Mouse (Mus musculus) midbrain, embryonic 14.5 days (tissue): ENCODE results near the gene Cops4. TPM values are rescaled to one million over a fixed set of nuclear protein-coding genes. Genes with fewer than 3 reads are reported as not detected.

Experiments used
- ATAC-seq: fragments of 200-750 bp; cut with Nextera tagmentation; 2 replicates; pipeline ENCODE4 v1.8.0; 2017; ENCODE audit warnings: moderate number of reproducible peaks, moderate library complexity; ENCODE audit not compliant: low FRiP score, low TSS enrichment
- DNase-seq: peaks from one replicate; pipeline ENCODE4 v3.0.0-alpha.2; 2015
- H3K27ac ChIP-seq: fragments of 300-500 bp; sonication (generic); replicated peaks from 2 replicates; pipeline ENCODE4 v1.5.1; 2014; ENCODE audit warnings: mild to moderate bottlenecking, low read depth, low read length, moderate library complexity
- H3K27me3 ChIP-seq: fragments of 300-500 bp; sonication (generic); 2 replicates; pipeline ENCODE4 v1.6.1; 2014; ENCODE audit warnings: low read length, control low read depth, mixed read lengths; ENCODE audit not compliant: control insufficient read depth, insufficient read depth
- H3K36me3 ChIP-seq: fragments of 300-500 bp; sonication (generic); 2 replicates; pipeline ENCODE4 v1.6.1; 2014; ENCODE audit warnings: low read length, control low read depth; ENCODE audit not compliant: control insufficient read depth, insufficient read depth
- H3K4me1 ChIP-seq: fragments of 300-500 bp; sonication (generic); 2 replicates; pipeline ENCODE4 v1.6.1; 2014; ENCODE audit warnings: mild to moderate bottlenecking, antibody characterized with exemption, low read length, control low read depth; ENCODE audit not compliant: control insufficient read depth, insufficient read depth
- H3K4me2 ChIP-seq: fragments of 300-500 bp; sonication (generic); 2 replicates; pipeline ENCODE4 v1.6.1; 2014; ENCODE audit warnings: mild to moderate bottlenecking, low read length, moderate library complexity
- H3K4me3 ChIP-seq: fragments of 300-500 bp; sonication (generic); replicated peaks from 2 replicates; pipeline ENCODE4 v1.5.1; 2014; ENCODE audit warnings: low read depth, low read length
- H3K9ac ChIP-seq: fragments of 300-500 bp; sonication (generic); replicated peaks from 2 replicates; pipeline ENCODE4 v1.6.1; 2014; ENCODE audit warnings: mild to moderate bottlenecking, low read length, moderate library complexity
- H3K9me3 ChIP-seq: fragments of 300-500 bp; sonication (generic); 2 replicates; pipeline ENCODE4 v1.6.1; 2016; ENCODE audit warnings: low read length, control low read depth, mixed read lengths; ENCODE audit not compliant: control insufficient read depth
- WGBS: fragments of 180-500 bp; shearing (Covaris S2); extraction: QIAGEN DNeasy Blood & Tissue Kit; methylation state at CpG from one replicate; pipeline ENCODE4 v1.1.7; 2014; 5-methylcytosine and 5-hydroxymethylcytosine counted together
- polyA plus RNA-seq: library from polyadenylated mRNA; unstranded; fragments of >200 nt; fragmentation: Nextera tagmentation; extraction: Ambion mirVana; gene quantifications from 2 replicates; pipeline ENCODE4 v1.2.1, GENCODE M21; 2014

Gene Cops4
- polyA plus RNA-seq, 1 experiment from 2014 or later: 210 TPM

- Histone ChIP-seq H3K4me1 (no peaks in the 10 kb centered on the region), H3K9me3 (no peaks in the 10 kb centered on the region), H3K27me3 (no peaks in the 10 kb centered on the region), H3K4me3 (no peak overlapping the region), H3K36me3 (peaks cover 51% of the 10 kb centered on the region), H3K27ac (no peak overlapping the region), H3K9ac (no peak overlapping the region), H3K4me2 (no peak overlapping the region)
- ATAC-seq (no peak), DNase-seq (no peak)
- 96% methylated on average over 4 of the region's 4 CpGs for WGBS
Measured at GRCm38 (mm10) chr5:100549311-100549710, 31.2 kb downstream of the Cops4 start.

- 100% methylated on average over 1 of the region's 1 CpGs for WGBS
Measured at GRCm38 (mm10) chr5:100550151-100550550, 32.0 kb downstream of the Cops4 start.

GRCm38 (mm10) chr5:100551952-100552351 is 33.8 kb downstream of the Cops4 start:
- H3K4me2 ChIP-seq: no peak overlapping the region
- H3K27me3 ChIP-seq: no peaks in the 10 kb centered on the region
- DNase-seq (no peak), ATAC-seq (no peak)
- no peaks in the 10 kb centered on the region for H3K4me1 ChIP-seq
- H3K9ac ChIP-seq: no peak overlapping the region
- no peaks in the 10 kb centered on the region for H3K9me3 ChIP-seq
- no peak overlapping the region for H3K4me3 ChIP-seq
- no peak overlapping the region for H3K27ac ChIP-seq
- peaks cover 25% of the 10 kb centered on the region for H3K36me3 ChIP-seq
- 73% methylated on average over 2 of the region's 2 CpGs for WGBS

More at GRCm38 (mm10) chr5:100550151-100550550, 32.0 kb downstream of the Cops4 start:
- no peaks in the 10 kb centered on the region for H3K4me1 ChIP-seq
- no peaks in the 10 kb centered on the region for H3K9me3 ChIP-seq
- DNase-seq: no peak
- peaks cover 42% of the 10 kb centered on the region for H3K36me3 ChIP-seq
- H3K4me3 ChIP-seq: no peak overlapping the region
- H3K27me3 ChIP-seq: no peaks in the 10 kb centered on the region
- H3K27ac ChIP-seq: no peak overlapping the region
- H3K4me2 ChIP-seq: no peak overlapping the region
- H3K9ac ChIP-seq: no peak overlapping the region
- ATAC-seq: no peak

- WGBS: 61% methylated on average over 8 of the region's 8 CpGs
- H3K36me3 ChIP-seq: peaks cover 11% of the 10 kb centered on the region
- no peak for DNase-seq
- H3K27ac ChIP-seq: no peak overlapping the region
- no peak overlapping the region for H3K4me2 ChIP-seq
- no peaks in the 10 kb centered on the region for H3K4me1 ChIP-seq
- H3K27me3 ChIP-seq: no peaks in the 10 kb centered on the region
- H3K9ac ChIP-seq: no peak overlapping the region
- ATAC-seq: no peak
- no peak overlapping the region for H3K4me3 ChIP-seq
- H3K9me3 ChIP-seq: no peaks in the 10 kb centered on the region
Measured at GRCm38 (mm10) chr5:100553426-100553825, 35.3 kb downstream of the Cops4 start.

- Histone ChIP-seq H3K4me2 (no peak overlapping the region), H3K9ac (no peak overlapping the region), H3K4me1 (no peaks in the 10 kb centered on the region), H3K27ac (no peak overlapping the region), H3K36me3 (no peaks in the 10 kb centered on the region), H3K9me3 (no peaks in the 10 kb centered on the region), H3K27me3 (no peaks in the 10 kb centered on the region), H3K4me3 (no peak overlapping the region)
- ATAC-seq (no peak), DNase-seq (no peak)
- 88% methylated on average over 14 of the region's 14 CpGs for WGBS
Measured at GRCm38 (mm10) chr5:100557019-100557418, 38.9 kb downstream of the Cops4 start.

- Histone ChIP-seq H3K9me3 (no peaks in the 10 kb centered on the region), H3K4me1 (no peaks in the 10 kb centered on the region), H3K4me3 (no peak overlapping the region), H3K27ac (no peak overlapping the region), H3K9ac (no peak overlapping the region), H3K36me3 (no peaks in the 10 kb centered on the region), H3K27me3 (no peaks in the 10 kb centered on the region), H3K4me2 (no peak overlapping the region)
- ATAC-seq: no peak
- DNase-seq: no peak
- 76% methylated on average over 9 of the region's 9 CpGs for WGBS
Measured at GRCm38 (mm10) chr5:100557537-100557936, 39.4 kb downstream of the Cops4 start.

GRCm38 (mm10) chr5:100558783-100559182 is 40.7 kb downstream of the Cops4 start:
- Histone ChIP-seq H3K27ac (no peak overlapping the region), H3K36me3 (no peaks in the 10 kb centered on the region), H3K9ac (no peak overlapping the region), H3K4me1 (no peaks in the 10 kb centered on the region), H3K9me3 (no peaks in the 10 kb centered on the region), H3K4me2 (no peak overlapping the region), H3K27me3 (no peaks in the 10 kb centered on the region), H3K4me3 (no peak overlapping the region)
- ATAC-seq (no peak), DNase-seq (no peak)
- WGBS: 88% methylated on average over 3 of the region's 3 CpGs

GRCm38 (mm10) chr5:100559357-100559756 is 41.2 kb downstream of the Cops4 start:
- H3K4me3 ChIP-seq: no peak overlapping the region
- no peak overlapping the region for H3K4me2 ChIP-seq
- no peak overlapping the region for H3K9ac ChIP-seq
- WGBS: 95% methylated on average over 7 of the region's 7 CpGs
- H3K36me3 ChIP-seq: no peaks in the 10 kb centered on the region
- DNase-seq: no peak
- no peak overlapping the region for H3K27ac ChIP-seq
- H3K27me3 ChIP-seq: no peaks in the 10 kb centered on the region
- no peaks in the 10 kb centered on the region for H3K4me1 ChIP-seq
- H3K9me3 ChIP-seq: no peaks in the 10 kb centered on the region
- no peak for ATAC-seq

- Histone ChIP-seq H3K4me2 (no peak overlapping the region), H3K9ac (no peak overlapping the region), H3K4me3 (no peak overlapping the region), H3K27ac (no peak overlapping the region), H3K4me1 (no peaks in the 10 kb centered on the region), H3K36me3 (no peaks in the 10 kb centered on the region), H3K9me3 (no peaks in the 10 kb centered on the region), H3K27me3 (no peaks in the 10 kb centered on the region)
- DNase-seq (no peak), ATAC-seq (no peak)
- 91% methylated on average over 9 of the region's 9 CpGs for WGBS
Measured at GRCm38 (mm10) chr5:100562702-100563101, 44.6 kb downstream of the Cops4 start.
